Mouse (Mus musculus) embryo, embryonic 9.5 days (tissue): ENCODE data around the gene Ptcd2.

Experiments
- DNase-seq: peaks from one replicate; pipeline ENCODE4 v3.0.0-alpha.2; 2017; ENCODE audit errors: extremely low spot score

Ptcd2 gene

DNA sequence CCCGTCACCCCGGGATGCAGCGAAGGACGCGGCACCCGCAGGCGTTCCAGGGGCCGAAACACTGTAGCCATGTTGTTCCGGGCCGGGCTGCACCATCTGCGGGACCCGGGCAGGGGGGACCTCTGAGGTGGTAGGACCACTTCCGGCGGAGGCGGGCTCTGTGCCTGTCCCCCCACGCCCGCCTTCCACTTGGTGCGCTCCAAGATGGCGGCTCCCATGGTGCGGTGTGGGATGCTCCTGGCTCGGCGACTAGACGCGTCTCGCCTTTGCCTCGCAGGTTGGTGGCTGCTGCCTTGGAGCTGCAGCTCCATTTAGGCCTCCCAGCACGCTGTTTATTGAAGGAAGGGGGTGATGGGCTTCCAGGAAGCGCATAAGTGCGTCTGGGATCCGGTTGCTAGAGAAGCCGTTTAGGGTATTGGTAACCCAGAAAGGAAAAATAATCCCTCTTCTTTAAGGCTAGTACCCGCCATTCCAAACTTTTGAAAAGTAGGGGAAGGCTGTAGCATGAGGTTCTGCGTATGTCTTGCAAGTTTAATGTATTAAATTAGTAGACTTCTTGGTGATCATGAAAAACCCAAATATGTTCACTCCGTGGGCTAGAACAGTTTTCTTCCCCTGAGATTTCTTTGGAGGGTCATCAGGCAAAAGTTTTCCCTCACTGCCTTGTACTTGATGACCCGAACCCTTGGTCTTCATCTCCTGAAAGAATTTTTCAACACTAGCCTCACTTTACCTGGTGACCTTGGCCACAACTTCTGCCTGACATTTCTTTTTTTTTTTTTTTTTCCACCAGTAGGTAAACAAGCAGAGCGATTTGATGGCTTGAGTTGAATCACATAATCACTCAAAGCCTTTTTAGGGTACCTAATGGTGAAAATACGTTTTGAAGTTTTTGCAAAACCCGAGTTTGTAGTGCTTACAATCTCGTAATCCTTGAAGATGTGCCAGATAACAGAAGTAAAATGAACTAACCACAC is at the start of gene Ptcd2, which contains the start of gene Mrps27:
Ptcd2 (minus strand) TSS at position 107 of the 977 bp plus-strand sequence.
Mrps27 (plus strand) TSS at position 188 of the 977 bp plus-strand sequence.
- DNase-seq, result peak; percentile 97

DNA sequence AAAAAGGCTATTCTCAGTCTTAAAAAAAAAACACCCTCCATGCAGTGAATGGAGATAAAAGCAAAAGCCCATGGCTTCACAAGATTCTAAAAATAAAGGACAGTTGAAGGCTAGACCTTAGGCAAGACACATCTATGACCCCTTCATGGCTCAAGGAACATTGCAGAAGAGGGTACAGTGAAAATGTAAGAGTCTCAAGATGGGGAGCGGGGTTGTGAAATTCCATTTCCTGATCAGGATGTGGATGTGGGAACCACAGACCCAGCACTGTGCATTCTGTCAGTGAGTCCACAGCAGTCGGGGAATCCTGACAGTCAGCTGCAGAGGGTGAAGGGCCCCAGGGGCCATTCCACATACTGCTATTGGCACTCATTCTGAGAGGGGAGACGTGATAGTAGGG is 48.6 kb upstream of the Ptcd2 start:
- no peak for DNase-seq

- no peak for DNase-seq
Observed at GRCm38 (mm10) chr13:99391417-99391816, 46.9 kb upstream of the Ptcd2 start.

DNA sequence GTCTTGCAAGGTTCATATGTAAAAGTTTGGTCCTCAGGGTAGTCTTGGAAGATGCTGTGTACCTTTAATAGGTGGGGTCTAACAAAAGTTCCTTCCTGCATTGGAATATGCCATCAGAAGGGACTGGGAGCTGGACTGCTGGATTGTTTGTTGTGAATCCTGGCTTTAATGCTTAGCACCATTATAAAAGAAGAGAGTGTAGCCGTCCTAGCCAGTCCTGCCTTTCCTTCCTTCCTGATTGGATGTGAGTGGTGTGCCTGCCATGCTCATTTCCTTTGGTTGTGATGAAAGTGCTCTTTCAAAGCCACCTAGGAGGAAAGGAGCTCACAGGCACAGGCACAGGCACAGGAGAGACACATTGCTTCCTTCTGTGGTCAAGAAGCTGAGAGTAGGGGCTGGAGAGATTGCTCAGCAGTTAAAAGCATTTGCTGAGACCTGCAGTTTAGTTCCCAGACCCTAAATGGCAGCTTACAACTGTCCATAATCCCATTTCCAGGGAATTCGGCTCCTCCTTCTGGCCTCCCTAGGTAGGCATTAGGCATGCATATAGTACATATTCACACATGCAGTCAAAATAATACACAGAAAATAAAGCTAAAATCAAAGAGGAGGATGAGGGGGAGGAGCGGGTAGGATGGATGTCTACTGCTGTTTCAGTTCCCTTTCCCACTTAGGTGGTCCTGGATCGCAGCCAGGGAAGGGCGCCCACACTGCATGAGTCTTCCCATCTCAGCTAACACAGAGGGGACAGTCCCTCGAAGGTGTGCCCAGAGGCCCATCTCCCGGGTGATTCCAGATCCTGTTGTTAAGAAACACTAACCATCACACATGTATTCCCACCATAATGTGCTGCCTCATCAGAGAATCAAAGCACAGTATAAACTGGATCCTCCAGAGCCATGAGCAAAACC is 43.7 kb upstream of the Ptcd2 start:
- DNase-seq, result no peak

DNA sequence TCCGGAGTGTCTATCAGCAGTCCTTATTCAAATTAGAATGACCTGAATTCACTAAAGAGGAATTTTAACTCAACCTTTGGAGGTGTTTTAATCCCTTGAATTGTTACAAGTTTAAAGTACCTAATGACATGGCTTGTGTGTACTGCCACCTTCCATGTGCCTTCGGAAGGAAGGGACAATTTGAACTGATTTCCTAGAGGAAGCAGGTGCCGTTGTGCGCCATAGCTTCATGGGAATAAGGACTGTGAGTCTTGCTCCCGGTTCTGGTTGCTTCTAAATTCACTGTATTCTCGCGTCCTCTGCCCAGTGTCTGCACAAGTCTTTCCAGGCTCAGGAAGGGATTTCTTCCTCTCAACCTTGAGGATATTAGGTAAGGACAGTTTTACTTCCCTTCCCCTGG is 41.8 kb upstream of the Ptcd2 start:
- no peak for DNase-seq

GRCm38 (mm10) chr13:99385911-99386310 is 41.4 kb upstream of the Ptcd2 start:
- no peak for DNase-seq

DNA sequence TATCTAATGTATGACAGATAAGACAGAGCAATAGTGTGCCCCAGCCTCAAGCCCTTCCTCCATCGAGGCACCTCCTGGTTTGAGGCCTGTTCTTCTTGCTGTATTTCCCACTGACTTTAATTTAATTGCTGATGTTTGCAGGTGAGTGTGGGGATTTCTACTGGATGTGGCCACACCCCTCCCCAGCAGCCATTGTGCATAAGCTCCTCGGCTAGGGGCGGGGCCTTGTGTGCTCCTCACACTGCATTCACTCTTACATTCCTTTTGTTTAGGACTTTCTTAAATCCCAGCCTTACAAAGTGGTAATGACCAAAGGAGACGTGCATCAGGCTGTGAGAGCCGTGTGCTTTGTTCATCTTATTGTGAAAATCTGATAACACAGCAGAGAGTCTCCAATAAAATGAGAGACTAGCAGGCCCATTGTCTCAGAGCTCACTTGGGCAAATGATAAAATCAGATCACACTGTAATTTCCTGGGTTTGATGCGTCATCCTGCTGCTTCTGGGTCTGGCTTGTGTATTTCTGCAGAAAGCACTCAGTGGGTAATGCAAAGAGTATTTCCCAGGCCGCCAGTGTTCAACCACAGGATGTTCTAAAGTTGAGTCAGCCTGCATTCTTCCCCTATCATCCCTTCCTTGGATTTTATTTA is 40.2 kb upstream of the Ptcd2 start:
- no peak for DNase-seq

GRCm38 (mm10) chr13:99382373-99382772 is 37.9 kb upstream of the Ptcd2 start:
- no peak for DNase-seq

DNA sequence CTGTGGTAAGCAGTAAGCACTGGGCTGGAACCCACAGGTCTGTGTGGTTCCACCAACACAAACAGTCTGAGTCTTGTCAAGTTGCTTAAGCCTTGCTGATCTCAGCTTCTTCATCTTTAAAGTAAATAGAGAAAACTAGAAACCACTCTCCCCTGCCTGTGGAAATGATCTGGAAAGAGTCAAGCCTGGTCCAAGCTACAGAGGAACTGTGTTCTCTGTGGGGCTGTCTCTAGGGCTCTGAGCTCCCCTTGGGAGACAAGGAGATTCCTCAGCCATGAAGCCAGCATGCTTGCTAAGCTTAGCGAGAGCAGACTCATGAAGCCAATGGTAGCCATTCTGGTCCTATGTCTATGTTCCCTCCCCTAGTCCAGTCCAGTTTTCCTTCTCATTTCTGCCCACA is 33.7 kb upstream of the Ptcd2 start:
- DNase-seq, result no peak

GRCm38 (mm10) chr13:99377055-99377454 is 32.5 kb upstream of the Ptcd2 start:
- DNase-seq, result no peak

DNA sequence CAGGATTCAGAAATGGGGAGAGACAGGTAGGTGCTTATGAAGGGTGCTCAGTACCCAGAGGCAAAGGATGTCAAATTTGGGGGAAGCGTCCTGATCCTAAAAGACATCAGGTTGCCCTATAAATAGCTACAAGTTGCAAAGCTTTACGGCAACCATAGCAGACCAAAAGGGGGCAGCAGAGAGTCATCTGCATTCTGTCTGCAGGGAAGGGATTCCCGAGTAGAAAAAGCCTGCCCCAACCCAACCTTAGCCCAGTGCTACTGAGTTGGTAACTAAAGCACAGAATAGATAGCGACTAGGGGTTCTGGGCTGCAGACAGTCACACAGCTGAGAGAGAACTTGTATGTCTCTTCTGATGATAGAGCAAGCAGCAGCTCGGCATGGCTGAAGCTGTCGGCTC is 31.0 kb upstream of the Ptcd2 start:
- DNase-seq, result peak; percentile 80

GRCm38 (mm10) chr13:99374191-99374590 is 29.7 kb upstream of the Ptcd2 start:
- DNase-seq, result no peak

- no peak for DNase-seq
Observed at GRCm38 (mm10) chr13:99373684-99374083, 29.2 kb upstream of the Ptcd2 start.

GRCm38 (mm10) chr13:99371285-99371684 is 26.8 kb upstream of the Ptcd2 start:
- DNase-seq, result no peak

- no peak for DNase-seq
Observed at GRCm38 (mm10) chr13:99369103-99369502, 24.6 kb upstream of the Ptcd2 start.

GRCm38 (mm10) chr13:99367554-99368174 is 23.2 kb upstream of the Ptcd2 start:
- no peak for DNase-seq

GRCm38 (mm10) chr13:99366422-99367175 is 22.1 kb upstream of the Ptcd2 start:
- no peak for DNase-seq

GRCm38 (mm10) chr13:99363866-99364265 is 19.4 kb upstream of the Ptcd2 start:
- DNase-seq, result no peak

GRCm38 (mm10) chr13:99358921-99359320 is 14.4 kb upstream of the Ptcd2 start:
- DNase-seq, result no peak

- DNase-seq, result no peak
Observed at GRCm38 (mm10) chr13:99356428-99357265, 12.1 kb upstream of the Ptcd2 start.
